23 mouse cellular contexts compared by ENCODE assay signal in genomic region chr16:8776634-8777033, GRCm38 (mm10). TPM values are rescaled to one million over a fixed set of nuclear protein-coding genes. Genes with fewer than 3 reads are reported as not detected.
DNase-seq lines count a peak whose midpoint lies in the region; ATAC-seq and TF ChIP-seq lines count a peak whose summit lies in the region.
"Had no signal": no experiment of that assay in that cellular context is flagged by ENCODE, and none has a peak within 500 bp of the region (broad histone marks: within the 10 kb centered on the region; RNA-seq: fewer than 3 reads in every experiment).

No protein-coding gene starts in this region.

- H3K27ac ChIP-seq in ES-Bruce4 (ENCODE audit: insufficient read depth, low read length) (peak overlapping the region; percentile 84), ES-E14 (ENCODE audit: insufficient read depth, low read depth, low read length, poor library complexity, severe bottlenecking) (peak overlapping the region; percentile 97)
- H3K27ac ChIP-seq in embryonic facial prominence, embryonic 10.5 days (replicated peaks), result no peak overlapping the region
- H3K27ac ChIP-seq: embryonic facial prominence, embryonic 12.5 days; forebrain, embryonic 12.5 days; forebrain, embryonic 15.5 days had no signal

- H3K36me3 ChIP-seq in E14TG2a.4 (ENCODE audit: insufficient read depth, low read length), result peaks cover 58% of the 10 kb centered on the region
- 0 out of 2 replicates have a peak, but pooled peaks cover 4% of the 10 kb centered on the region for H3K36me3 ChIP-seq in ES-Bruce4 (ENCODE audit: control insufficient read depth, insufficient read depth, low read length, poor library complexity, severe bottlenecking)
- H3K36me3 ChIP-seq in ES-E14 (ENCODE audit: control insufficient read depth, insufficient read depth, low read length, poor library complexity, severe bottlenecking), result peaks cover 15% of the 10 kb centered on the region
- no peaks in the 10 kb centered on the region for H3K36me3 ChIP-seq in embryonic facial prominence, embryonic 10.5 days (replicated peaks)
- H3K36me3 ChIP-seq: embryonic facial prominence, embryonic 12.5 days; forebrain, embryonic 12.5 days; forebrain, embryonic 15.5 days; G1E had no signal

- peak overlapping the region; percentile 55 for H3K4me3 ChIP-seq in E14TG2a.4 (replicated peaks; ENCODE audit: low read length)
- 0 out of 2 replicates have a peak overlapping the region, but pooled peaks have one; percentile 23 for H3K4me3 ChIP-seq in ES-Bruce4 (ENCODE audit: low read depth, low read length)
- H3K4me3 ChIP-seq in ES-E14 (ENCODE audit: insufficient read depth in 1 of 2, low read depth in 1 of 2, low read length in 2 of 2, poor library complexity in 1 of 2, severe bottlenecking in 1 of 2), result peak overlapping the region in 1 of 2 experiments; percentile 2; a peak in 1 of 4 replicates
- no peak overlapping the region for H3K4me3 ChIP-seq in embryonic facial prominence, embryonic 10.5 days
- H3K4me3 ChIP-seq: embryonic facial prominence, embryonic 12.5 days; forebrain, embryonic 12.5 days; forebrain, embryonic 15.5 days had no signal

- in situ Hi-C loops in ES-E14 (cut with MboI; ENCODE audit: low sequenced_read_pairs in 2 of 2, unreplicated experiment in 2 of 2), result no loop called here

- peak; percentile 66; the same call in 1 of the 2 replicates for TF ChIP-seq EP300 in ES-Bruce4 (IDR thresholded peaks at IDR 0.05; ENCODE audit: insufficient read depth, low read depth, low read length)

- no peak for TF ChIP-seq POLR2A in ES-Bruce4 (IDR thresholded peaks at IDR 0.05; ENCODE audit: insufficient read depth, low read length)

- TF ChIP-seq CTCF in E14TG2a.4 (conservative IDR thresholded peaks at IDR 0.05; ENCODE audit: low read length) (no peak), ES-Bruce4 (IDR thresholded peaks at IDR 0.05; ENCODE audit: low read depth, low read length) (no peak)

- 90% methylated on average over 11 of the region's 11 CpGs for WGBS in embryonic facial prominence, embryonic 10.5 days

- H3K27me3 ChIP-seq in E14TG2a.4 (ENCODE audit: insufficient read depth, low read length), result no peaks in the 10 kb centered on the region
- no peaks in the 10 kb centered on the region for H3K27me3 ChIP-seq in ES-Bruce4 (ENCODE audit: control insufficient read depth, insufficient read depth, low read length, poor library complexity, severe bottlenecking)
- no peaks in the 10 kb centered on the region for H3K27me3 ChIP-seq in embryonic facial prominence, embryonic 10.5 days (replicated peaks; ENCODE audit: low read depth, poor library complexity, severe bottlenecking)
- H3K27me3 ChIP-seq: CH12.LX; embryonic facial prominence, embryonic 12.5 days; forebrain, embryonic 12.5 days; forebrain, embryonic 15.5 days; Patski had no signal

- H3K9ac ChIP-seq in ES-Bruce4 (ENCODE audit: low read depth, poor library complexity, severe bottlenecking) (peak overlapping the region; percentile 15), ES-E14 (ENCODE audit: insufficient read depth, low read depth, low read length, poor library complexity, severe bottlenecking) (peak overlapping the region; percentile 39; the same call in 1 of the 2 replicates)
- H3K9ac ChIP-seq: embryonic facial prominence, embryonic 12.5 days; forebrain, embryonic 12.5 days; forebrain, embryonic 15.5 days; forebrain, postnatal 0 days had no signal

- no peak for ATAC-seq in megakaryocyte, adult 5-6 weeks (ENCODE audit: poor library complexity, severe bottlenecking)
- ATAC-seq: activated CD4-positive, CD25-positive, alpha-beta regulatory T cell, adult 4 months; forebrain, embryonic 15.5 days; forebrain, postnatal 0 days; Patski had no signal

- DNase-seq in ES-E14 (ENCODE audit: low read depth, low spot score) (no peak), ZHBTc4 (ENCODE audit: low read depth, low spot score) (peak; percentile 81)
- DNase-seq in embryo, embryonic 11 days, result no peak
- no peak for DNase-seq in embryonic facial prominence, embryonic 10.5 days (ENCODE audit: low spot score)
- DNase-seq: adrenal gland, adult 8-10 months; adrenal gland, postnatal 14 days; adrenal gland, postnatal 36 days; cerebellum, adult 11-12 months; cerebellum, adult 2 months; cerebellum, adult 9-10 months; cerebellum, postnatal 10 days; cerebellum, postnatal 25 days; forebrain, postnatal 0 days had no signal

- H3K9me3 ChIP-seq in E14TG2a.4 (ENCODE audit: low read length), result no peaks in the 10 kb centered on the region
- H3K9me3 ChIP-seq in ES-Bruce4 (replicated peaks; ENCODE audit: control insufficient read depth, insufficient read depth, low read length, poor library complexity, severe bottlenecking), result no peaks in the 10 kb centered on the region
- no peaks in the 10 kb centered on the region for H3K9me3 ChIP-seq in ES-E14 (ENCODE audit: control insufficient read depth, insufficient read depth, low read depth, low read length)
- no peaks in the 10 kb centered on the region for H3K9me3 ChIP-seq in embryonic facial prominence, embryonic 10.5 days
- H3K9me3 ChIP-seq: embryonic facial prominence, embryonic 12.5 days; forebrain, embryonic 12.5 days; forebrain, embryonic 15.5 days; G1E had no signal

- H3K4me1 ChIP-seq in E14TG2a.4 (replicated peaks; ENCODE audit: low read depth, low read length), result peaks cover 89% of the 10 kb centered on the region
- peaks cover 2% of the 10 kb centered on the region for H3K4me1 ChIP-seq in ES-Bruce4 (ENCODE audit: control insufficient read depth, insufficient read depth, low read length)
- peaks cover 18 to 25% of the 10 kb centered on the region in 2 experiments for H3K4me1 ChIP-seq in ES-E14 (ENCODE audit: control insufficient read depth in 2 of 2, insufficient read depth in 2 of 2, low read length in 2 of 2, poor library complexity in 1 of 2)
- no peaks in the 10 kb centered on the region for H3K4me1 ChIP-seq in embryonic facial prominence, embryonic 10.5 days
- H3K4me1 ChIP-seq: embryonic facial prominence, embryonic 12.5 days; forebrain, embryonic 12.5 days; forebrain, embryonic 15.5 days had no signal

TF ChIP-seq in ES-E14, 5 proteins besides CTCF, POLR2A, EP300 and RAD21:
- TF ChIP-seq HCFC1 (IDR thresholded peaks at IDR 0.05; ENCODE audit: borderline replicate concordance, insufficient read depth, low read length) (no peak), ZNF384 (IDR thresholded peaks at IDR 0.05; ENCODE audit: low read depth, low read length) (no peak), MAFK (IDR thresholded peaks at IDR 0.05; ENCODE audit: insufficient read depth, low read depth, low read length) (no peak), CHD2 (IDR thresholded peaks at IDR 0.05; ENCODE audit: low read depth, low read length) (no peak), ZC3H11A (IDR thresholded peaks at IDR 0.05; ENCODE audit: borderline replicate concordance, low read depth, low read length) (no peak)

RNA-seq across cellular contexts. Expression of gene Usp7, which starts 15.5 kb away (rescaled TPM):
- 339 and 341 TPM in 2 replicates for polyA plus RNA-seq in ES-Bruce4 (2011; ENCODE audit: insufficient read depth, insufficient read length, low read depth, missing spikeins)
- 242 and 291 TPM in 2 replicates for total RNA-seq in ES-E14 (2012; rRNA removed)
- 127 and 132 TPM in 2 replicates for total RNA-seq in megakaryocyte, adult 5-6 weeks (2015)
- total RNA-seq in megakaryocyte, adult 5-6 weeks (2017), result 122 and 137 TPM in 2 replicates
- polyA plus RNA-seq in embryonic facial prominence, embryonic 10.5 days (2016; fragmentation: Nextera tagmentation; extraction: Ambion mirVana), result 29.2 and 31.6 TPM in 2 replicates

RNA-seq across cellular contexts. Expression of gene 1810013L24Rik, which starts 53.3 kb away (rescaled TPM):
- polyA plus RNA-seq in ES-Bruce4 (2011; ENCODE audit: insufficient read depth, insufficient read length, low read depth, missing spikeins), result 63.8 and 65.8 TPM in 2 replicates
- total RNA-seq in ES-E14 (2012; rRNA removed), result 46.6 and 47.4 TPM in 2 replicates
- 45.2 and 57.7 TPM in 2 replicates for total RNA-seq in megakaryocyte, adult 5-6 weeks (2015)
- 48.3 and 56.3 TPM in 2 replicates for total RNA-seq in megakaryocyte, adult 5-6 weeks (2017)
- 19.2 and 19.9 TPM in 2 replicates for polyA plus RNA-seq in embryonic facial prominence, embryonic 10.5 days (2016; fragmentation: Nextera tagmentation; extraction: Ambion mirVana)
